Mouse (Mus musculus): ENCODE results near the gene Myod1. TPM values are rescaled to one million over a fixed set of nuclear protein-coding genes. Genes with fewer than 3 reads are reported as not detected.

Myod1 gene
- polyA plus RNA-seq, 1 experiment from 2014 or later = 0.17 TPM

- Histone ChIP-seq H3K4me3 (ENCODE audit: low read depth, low read length) (no peak overlapping the region), H3K27ac (ENCODE audit: low read length) (no peak overlapping the region), H3K36me3 (ENCODE audit: control insufficient read depth, insufficient read depth, low read length) (no peaks in the 10 kb centered on the region), H3K4me2 (replicated peaks; ENCODE audit: low read depth, low read length) (no peak overlapping the region), H3K27me3 (ENCODE audit: control insufficient read depth, insufficient read depth, low read length) (no peaks in the 10 kb centered on the region), H3K4me1 (ENCODE audit: control insufficient read depth, insufficient read depth, low read length) (no peaks in the 10 kb centered on the region), H3K9me3 (ENCODE audit: control insufficient read depth, low read depth, low read length) (no peaks in the 10 kb centered on the region), H3K9ac (replicated peaks; ENCODE audit: low read depth, low read length) (no peak overlapping the region)
- 71% methylated on average over 3 of the region's 3 CpGs for WGBS
- no peak for ATAC-seq (ENCODE audit: insufficient number of reproducible peaks, insufficient read depth, low FRiP score, low read depth)
These were observed 47.7 kb downstream of the Myod1 start for GRCm38 (mm10) chr7:46423951-46424350.

GRCm38 (mm10) chr7:46425012-46425411 is 48.7 kb downstream of the Myod1 start:
- Histone ChIP-seq H3K27me3 (ENCODE audit: control insufficient read depth, insufficient read depth, low read length) (no peaks in the 10 kb centered on the region), H3K36me3 (ENCODE audit: control insufficient read depth, insufficient read depth, low read length) (no peaks in the 10 kb centered on the region), H3K4me2 (replicated peaks; ENCODE audit: low read depth, low read length) (no peak overlapping the region), H3K27ac (ENCODE audit: low read length) (no peak overlapping the region), H3K9me3 (ENCODE audit: control insufficient read depth, low read depth, low read length) (no peaks in the 10 kb centered on the region), H3K9ac (replicated peaks; ENCODE audit: low read depth, low read length) (no peak overlapping the region), H3K4me1 (ENCODE audit: control insufficient read depth, insufficient read depth, low read length) (no peaks in the 10 kb centered on the region), H3K4me3 (ENCODE audit: low read depth, low read length) (no peak overlapping the region)
- 74% methylated on average over 4 of the region's 4 CpGs for WGBS
- no peak for ATAC-seq (ENCODE audit: insufficient number of reproducible peaks, insufficient read depth, low FRiP score, low read depth)

Other genes with a start within 250 kb of the Myod1 start
- 7.0 and 10.8 TPM in 2 replicates for gene Abcc8, start 196.4 kb upstream of the Myod1 start, polyA plus RNA-seq (2014; fragmentation: Nextera tagmentation; extraction: Ambion mirVana)
- gene Ush1c, start 138.0 kb upstream of the Myod1 start, polyA plus RNA-seq (2014; fragmentation: Nextera tagmentation; extraction: Ambion mirVana) = 2.5 TPM in 2 replicates
- 0.08 TPM in 1 of 2 replicates, not detected in the other for gene Otog, start 135.5 kb upstream of the Myod1 start, polyA plus RNA-seq (2014; fragmentation: Nextera tagmentation; extraction: Ambion mirVana)
- 0.35 and 0.51 TPM in 2 replicates for gene Kcnc1, start 20.0 kb downstream of the Myod1 start, polyA plus RNA-seq (2014; fragmentation: Nextera tagmentation; extraction: Ambion mirVana)